Mouse (Mus musculus): ENCODE results near the gene Sncb.

- TF ChIP-seq CTCF (IDR thresholded peaks at IDR 0.05; ENCODE audit: low read depth, low read length) (no peak), POLR2A (IDR thresholded peaks at IDR 0.05; ENCODE audit: borderline replicate concordance, low read depth, low read length) (no peak)
Observed at GRCm38 (mm10) chr13:54736931-54737330, 29.5 kb downstream of the Sncb start.
